Mouse (Mus musculus) heart, embryonic 11.5 days (tissue): ENCODE measurements around the gene Fzd2. TPM values are rescaled to one million over a fixed set of nuclear protein-coding genes. Genes with fewer than 3 reads are reported as not detected.

Source experiments
- ATAC-seq: fragments of 200-750 bp; cut with Nextera tagmentation; replicated peaks from 2 replicates; pipeline ENCODE4 v1.8.0; 2017; ENCODE audit warnings: moderate library complexity; ENCODE audit not compliant: insufficient number of reproducible peaks, low FRiP score, low TSS enrichment
- H3K27ac ChIP-seq: fragments of 300-500 bp; sonication (generic); 2 replicates; pipeline ENCODE4 v1.5.1; 2014; ENCODE audit warnings: mild to moderate bottlenecking, low read depth, low read length
- H3K27me3 ChIP-seq: fragments of 300-500 bp; sonication (generic); 2 replicates; pipeline ENCODE4 v1.6.1; 2014; ENCODE audit warnings: mild to moderate bottlenecking, low read length, mixed read lengths; ENCODE audit not compliant: control insufficient read depth, insufficient read depth
- H3K36me3 ChIP-seq: fragments of 300-500 bp; sonication (generic); 2 replicates; pipeline ENCODE4 v1.6.1; 2014; ENCODE audit warnings: mild to moderate bottlenecking, low read length, moderate library complexity, mixed read lengths; ENCODE audit not compliant: control insufficient read depth, insufficient read depth
- H3K4me1 ChIP-seq: fragments of 300-500 bp; sonication (generic); 2 replicates; pipeline ENCODE4 v1.6.1; 2014; ENCODE audit warnings: low read length; ENCODE audit not compliant: control insufficient read depth, insufficient read depth
- H3K4me2 ChIP-seq: fragments of 300-500 bp; sonication (generic); 2 replicates; pipeline ENCODE4 v1.6.1; 2014; ENCODE audit warnings: mild to moderate bottlenecking, moderate library complexity
- H3K4me3 ChIP-seq: fragments of 300-500 bp; sonication (generic); 2 replicates; pipeline ENCODE4 v1.5.1; 2014; ENCODE audit warnings: low read depth, low read length
- H3K9ac ChIP-seq: fragments of 300-500 bp; sonication (generic); 2 replicates; pipeline ENCODE4 v1.6.1; 2014; ENCODE audit warnings: mild to moderate bottlenecking, low read depth, low read length, moderate library complexity
- H3K9me3 ChIP-seq: fragments of 300-500 bp; sonication (generic); replicated peaks from 2 replicates; pipeline ENCODE4 v1.6.1; 2016; ENCODE audit warnings: low read length; ENCODE audit not compliant: control insufficient read depth
- WGBS: fragments of 180-500 bp; shearing (Covaris S2); extraction: QIAGEN DNeasy Blood & Tissue Kit; methylation state at CpG from one replicate; pipeline ENCODE4 v1.1.7; 2014; ENCODE audit not compliant: insufficient replicate concordance; 5-methylcytosine and 5-hydroxymethylcytosine counted together
- polyA plus RNA-seq: library from polyadenylated mRNA; unstranded; fragments of >200 nt; fragmentation: Nextera tagmentation; extraction: Ambion mirVana; gene quantifications from 2 replicates; pipeline ENCODE4 v1.2.1, GENCODE M21; 2014

Fzd2 gene
- polyA plus RNA-seq, 1 experiment from 2014 or later, result 25.0 TPM

GRCm38 (mm10) chr11:102623876-102624789 lies 19.9 kb downstream of the Fzd2 start:
- no peaks in the 10 kb centered on the region for H3K27me3 ChIP-seq
- peaks cover 23% of the 10 kb centered on the region for H3K4me1 ChIP-seq
- 0 out of 2 replicates have a peak, but pooled peaks cover 2% of the 10 kb centered on the region for H3K9me3 ChIP-seq
- H3K4me2 ChIP-seq, result peak overlapping the region; percentile 62
- H3K4me3 ChIP-seq, result peak overlapping the region; percentile 36
- peak overlapping the region; percentile 92 for H3K27ac ChIP-seq
- peak; percentile 76 for ATAC-seq
- H3K36me3 ChIP-seq, result no peaks in the 10 kb centered on the region
- peak overlapping the region; percentile 67 for H3K9ac ChIP-seq
- 7% methylated on average over 17 of the region's 17 CpGs for WGBS

GRCm38 (mm10) chr11:102624888-102625407 lies 20.8 kb downstream of the Fzd2 start:
- WGBS, result 34% methylated on average over 14 of the region's 14 CpGs
- H3K4me3 ChIP-seq, result no peak overlapping the region
- H3K4me2 ChIP-seq, result peak overlapping the region; percentile 62
- H3K36me3 ChIP-seq, result no peaks in the 10 kb centered on the region
- no peak for ATAC-seq
- H3K9me3 ChIP-seq, result no peaks in the 10 kb centered on the region
- H3K27me3 ChIP-seq, result no peaks in the 10 kb centered on the region
- peak overlapping the region; percentile 67; the same call in 1 of the 2 replicates for H3K9ac ChIP-seq
- H3K27ac ChIP-seq, result peak overlapping the region; percentile 92
- peaks cover 27% of the 10 kb centered on the region for H3K4me1 ChIP-seq

- H3K4me1 ChIP-seq, result peaks cover 42% of the 10 kb centered on the region
- no peaks in the 10 kb centered on the region for H3K9me3 ChIP-seq
- no peak overlapping the region for H3K9ac ChIP-seq
- no peak for ATAC-seq
- no peaks in the 10 kb centered on the region for H3K36me3 ChIP-seq
- WGBS, result 84% methylated on average over 9 of the region's 9 CpGs
- no peaks in the 10 kb centered on the region for H3K27me3 ChIP-seq
- no peak overlapping the region for H3K4me2 ChIP-seq
- no peak overlapping the region for H3K4me3 ChIP-seq
- no peak overlapping the region for H3K27ac ChIP-seq
These were observed 23.2 kb downstream of the Fzd2 start for GRCm38 (mm10) chr11:102627171-102627931.

DNA sequence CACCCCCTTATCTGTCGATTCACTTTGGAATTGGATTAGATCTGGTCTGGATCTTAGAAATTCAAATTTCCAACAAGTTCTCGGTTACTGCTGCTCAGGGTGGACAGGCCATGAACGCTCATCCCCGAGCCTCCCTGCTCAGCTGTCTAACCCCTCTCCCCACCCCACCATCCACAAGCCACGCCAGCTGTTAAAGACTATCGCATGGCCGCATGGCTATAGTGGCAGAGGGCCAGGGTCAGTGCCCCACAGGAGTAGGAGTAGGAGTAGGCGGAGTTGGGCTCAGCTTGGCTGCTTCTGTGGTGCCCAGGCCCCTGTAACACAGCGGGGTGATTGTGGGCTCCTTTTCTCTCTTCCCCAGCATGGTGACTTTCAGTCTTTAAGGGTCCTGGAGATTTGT lies 24.3 kb downstream of the Fzd2 start:
- H3K4me1 ChIP-seq, result peaks cover 50% of the 10 kb centered on the region
- H3K9ac ChIP-seq, result no peak overlapping the region
- no peak overlapping the region for H3K27ac ChIP-seq
- no peak overlapping the region for H3K4me3 ChIP-seq
- H3K9me3 ChIP-seq, result no peaks in the 10 kb centered on the region
- no peaks in the 10 kb centered on the region for H3K36me3 ChIP-seq
- no peaks in the 10 kb centered on the region for H3K27me3 ChIP-seq
- H3K4me2 ChIP-seq, result no peak overlapping the region
- WGBS, result 71% methylated on average over 9 of the region's 9 CpGs
- no peak for ATAC-seq

DNA sequence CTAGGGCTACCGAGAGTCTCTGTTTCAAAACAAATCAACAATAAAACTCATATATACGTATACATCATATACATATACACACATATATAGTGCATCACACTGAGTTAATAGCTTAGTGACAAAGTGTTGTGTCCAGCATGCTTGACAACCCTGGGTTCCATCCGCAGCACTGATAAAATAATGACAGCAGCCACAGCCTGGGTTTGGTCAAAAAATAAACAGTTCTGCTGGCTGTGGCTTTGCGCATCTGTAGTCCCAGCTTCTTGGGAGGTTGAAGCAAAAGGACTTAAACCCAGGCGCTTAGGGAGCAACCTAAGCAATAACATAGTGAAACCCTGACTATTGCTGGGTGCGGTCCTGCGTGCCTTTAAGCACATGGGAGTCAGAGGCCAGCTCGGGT lies 25.2 kb downstream of the Fzd2 start:
- no peak for ATAC-seq
- no peak overlapping the region for H3K9ac ChIP-seq
- H3K4me2 ChIP-seq, result no peak overlapping the region
- no peak overlapping the region for H3K27ac ChIP-seq
- WGBS, result 43% methylated on average over 8 of the region's 8 CpGs
- H3K36me3 ChIP-seq, result no peaks in the 10 kb centered on the region
- no peaks in the 10 kb centered on the region for H3K27me3 ChIP-seq
- peaks cover 41% of the 10 kb centered on the region for H3K4me1 ChIP-seq
- H3K9me3 ChIP-seq, result no peaks in the 10 kb centered on the region
- H3K4me3 ChIP-seq, result no peak overlapping the region

GRCm38 (mm10) chr11:102630731-102631130 lies 26.5 kb downstream of the Fzd2 start:
- Histone ChIP-seq H3K36me3 (no peaks in the 10 kb centered on the region), H3K9me3 (no peaks in the 10 kb centered on the region), H3K9ac (no peak overlapping the region), H3K4me2 (no peak overlapping the region), H3K4me3 (no peak overlapping the region), H3K4me1 (peaks cover 29% of the 10 kb centered on the region), H3K27ac (no peak overlapping the region), H3K27me3 (no peaks in the 10 kb centered on the region)
- ATAC-seq, result no peak
- 22% methylated on average over 7 of the region's 7 CpGs for WGBS

GRCm38 (mm10) chr11:102631203-102631602 lies 27.0 kb downstream of the Fzd2 start:
- Histone ChIP-seq H3K4me1 (peaks cover 29% of the 10 kb centered on the region), H3K9ac (no peak overlapping the region), H3K4me3 (no peak overlapping the region), H3K4me2 (no peak overlapping the region), H3K9me3 (no peaks in the 10 kb centered on the region), H3K27me3 (no peaks in the 10 kb centered on the region), H3K27ac (no peak overlapping the region), H3K36me3 (no peaks in the 10 kb centered on the region)
- ATAC-seq, result no peak
- 47% methylated on average over 5 of the region's 5 CpGs for WGBS

DNA sequence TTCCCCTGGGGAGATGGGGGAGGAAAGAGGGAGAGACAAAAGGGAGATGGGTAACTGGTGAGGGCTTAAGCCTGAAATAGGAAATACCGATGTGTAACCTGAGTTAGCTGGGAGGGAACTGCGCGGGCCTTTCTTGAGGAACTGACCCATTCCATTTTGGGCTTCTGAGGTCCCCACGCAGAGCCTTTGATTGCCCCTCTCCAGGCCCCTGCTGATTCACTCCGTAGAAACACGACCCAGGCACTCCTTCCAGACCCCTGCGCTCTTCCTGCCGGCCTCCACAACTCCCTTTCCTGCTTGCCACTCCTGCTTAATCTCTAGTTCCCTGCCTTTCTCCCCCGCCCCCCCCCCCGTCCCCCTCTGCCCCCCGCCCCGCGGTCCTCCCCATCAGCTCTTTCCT lies 28.5 kb downstream of the Fzd2 start:
- H3K4me3 ChIP-seq, result peak overlapping the region; percentile 16; the same call in 1 of the 2 replicates
- no peaks in the 10 kb centered on the region for H3K27me3 ChIP-seq
- H3K27ac ChIP-seq, result peak overlapping the region; percentile 50; the same call in 1 of the 2 replicates
- no peaks in the 10 kb centered on the region for H3K9me3 ChIP-seq
- H3K4me2 ChIP-seq, result peak overlapping the region; percentile 55
- no peak for ATAC-seq
- peaks cover 32% of the 10 kb centered on the region for H3K4me1 ChIP-seq
- WGBS, result 2% methylated on average over 11 of the region's 13 CpGs
- peak overlapping the region; percentile 48; the same call in 1 of the 2 replicates for H3K9ac ChIP-seq
- no peaks in the 10 kb centered on the region for H3K36me3 ChIP-seq
